Mouse (Mus musculus) ovary, postnatal 10 days (tissue): Measurements from ENCODE around the gene Rbks.
"Not testable (repeated sequence)": the region's sequence is repeated elsewhere in the genome, so short reads cannot be mapped to it uniquely, and the experiment has no call there.

Experiments
- DNase-seq: peaks from one replicate; pipeline ENCODE4 v3.0.0; 2022; ENCODE audit warnings: low spot score

Rbks gene

GRCm38 (mm10) chr5:31627117-31627516, 70.3 kb downstream of the Rbks start:
- no peak for DNase-seq

- no peak for DNase-seq
Measured at GRCm38 (mm10) chr5:31620326-31620725, 77.1 kb downstream of the Rbks start.

GRCm38 (mm10) chr5:31614339-31615025, 82.9 kb downstream of the Rbks start:
- no peak for DNase-seq

GRCm38 (mm10) chr5:31613852-31614286, 83.6 kb downstream of the Rbks start:
- peak; percentile 67 for DNase-seq

GRCm38 (mm10) chr5:31611186-31611585, 86.2 kb downstream of the Rbks start:
- DNase-seq, result no peak

- DNase-seq, result no peak
Measured at GRCm38 (mm10) chr5:31610376-31611086, 86.9 kb downstream of the Rbks start.

DNA sequence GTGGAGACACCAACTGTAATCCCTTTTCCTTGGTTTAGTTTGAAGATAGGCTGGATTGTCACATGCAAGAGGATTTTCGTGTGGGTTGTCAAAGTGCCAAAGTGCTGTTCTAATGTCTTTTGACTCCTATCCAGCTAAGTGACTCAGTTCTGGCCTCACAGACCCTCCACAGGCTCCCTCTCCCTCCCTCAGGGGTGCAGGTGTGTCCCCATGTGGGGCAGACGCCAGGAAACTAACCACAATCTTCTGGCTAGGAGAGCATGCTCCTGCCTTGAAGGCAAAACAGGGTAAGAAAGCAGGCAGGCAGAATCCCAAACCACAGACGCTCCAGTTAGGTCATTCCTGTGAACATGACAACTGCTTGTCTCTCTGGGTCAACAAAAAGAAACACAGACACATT, 91.3 kb downstream of the Rbks start:
- no peak for DNase-seq

GRCm38 (mm10) chr5:31603766-31604165, 93.7 kb downstream of the Rbks start:
- no peak for DNase-seq

DNA sequence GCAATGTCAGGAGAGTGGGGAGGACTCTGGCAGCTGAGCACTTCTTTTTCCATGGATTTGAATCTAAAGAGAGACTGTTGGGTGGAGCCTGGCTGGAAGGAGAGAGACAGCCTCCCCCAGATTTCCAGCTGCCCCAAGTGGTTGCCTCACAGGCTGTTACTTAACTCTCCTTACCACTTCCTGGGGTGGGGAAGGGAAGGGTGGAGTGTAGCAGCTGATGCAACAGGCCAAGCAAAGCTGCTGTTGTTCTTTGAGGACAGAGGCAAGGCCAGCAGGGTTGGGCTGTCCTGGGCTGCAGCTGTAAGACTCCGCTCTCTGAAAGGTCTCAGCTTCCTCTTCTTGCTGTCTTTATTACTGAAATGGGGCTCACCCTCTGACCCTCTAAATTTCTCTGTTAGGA, 95.0 kb downstream of the Rbks start:
- DNase-seq, result no peak

GRCm38 (mm10) chr5:31601162-31601722, 96.2 kb downstream of the Rbks start:
- DNase-seq, result no peak

- no peak for DNase-seq
Measured at GRCm38 (mm10) chr5:31599161-31599560, 98.3 kb downstream of the Rbks start.

DNA sequence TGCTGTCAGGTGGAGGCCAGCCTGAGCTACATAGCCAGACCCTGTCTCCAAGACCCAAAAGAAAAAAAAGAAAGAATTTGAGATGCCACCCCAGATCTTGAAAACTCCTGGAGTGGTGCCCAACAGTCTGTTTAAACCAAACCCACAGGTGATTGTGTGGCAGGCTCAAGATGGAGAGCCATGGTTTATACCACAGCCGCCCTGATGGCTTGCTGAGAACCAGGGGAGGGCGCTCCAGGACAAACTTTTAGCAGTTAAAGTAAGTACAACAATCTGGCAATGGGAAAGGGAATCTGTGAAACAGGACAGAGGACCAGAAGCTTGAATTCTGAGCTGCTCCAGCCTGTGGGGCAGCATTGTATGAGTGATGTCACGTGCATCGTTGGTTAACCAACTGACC, 98.8 kb downstream of the Rbks start:
- DNase-seq, result no peak

- DNase-seq, result no peak
Measured at GRCm38 (mm10) chr5:31598121-31598520, 99.3 kb downstream of the Rbks start.

DNA sequence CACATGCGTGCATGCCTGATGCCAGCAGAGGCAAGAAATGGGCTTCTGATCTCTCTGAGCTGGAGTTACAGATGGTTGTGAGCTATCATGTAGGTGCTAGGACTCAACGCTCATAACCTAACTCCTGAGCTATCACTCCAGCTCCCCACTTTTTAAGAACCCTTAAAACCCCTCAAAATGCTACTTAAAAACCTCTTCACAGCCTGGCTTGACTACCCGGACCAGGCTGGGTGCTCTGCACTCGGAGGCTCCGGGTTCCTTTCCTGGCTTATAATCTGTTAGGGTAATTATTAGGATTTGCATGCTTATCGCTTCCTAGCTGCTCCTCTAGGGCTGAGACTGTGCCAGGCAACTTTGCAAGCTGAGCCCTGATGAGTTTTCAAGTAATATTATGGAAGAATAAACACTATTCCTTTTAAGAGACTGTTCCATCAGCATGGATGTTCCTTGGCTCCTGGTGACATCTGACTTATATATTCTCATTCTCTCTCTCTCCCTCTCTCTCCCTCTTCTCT, 99.9 kb downstream of the Rbks start:
- DNase-seq, result no peak

DNA sequence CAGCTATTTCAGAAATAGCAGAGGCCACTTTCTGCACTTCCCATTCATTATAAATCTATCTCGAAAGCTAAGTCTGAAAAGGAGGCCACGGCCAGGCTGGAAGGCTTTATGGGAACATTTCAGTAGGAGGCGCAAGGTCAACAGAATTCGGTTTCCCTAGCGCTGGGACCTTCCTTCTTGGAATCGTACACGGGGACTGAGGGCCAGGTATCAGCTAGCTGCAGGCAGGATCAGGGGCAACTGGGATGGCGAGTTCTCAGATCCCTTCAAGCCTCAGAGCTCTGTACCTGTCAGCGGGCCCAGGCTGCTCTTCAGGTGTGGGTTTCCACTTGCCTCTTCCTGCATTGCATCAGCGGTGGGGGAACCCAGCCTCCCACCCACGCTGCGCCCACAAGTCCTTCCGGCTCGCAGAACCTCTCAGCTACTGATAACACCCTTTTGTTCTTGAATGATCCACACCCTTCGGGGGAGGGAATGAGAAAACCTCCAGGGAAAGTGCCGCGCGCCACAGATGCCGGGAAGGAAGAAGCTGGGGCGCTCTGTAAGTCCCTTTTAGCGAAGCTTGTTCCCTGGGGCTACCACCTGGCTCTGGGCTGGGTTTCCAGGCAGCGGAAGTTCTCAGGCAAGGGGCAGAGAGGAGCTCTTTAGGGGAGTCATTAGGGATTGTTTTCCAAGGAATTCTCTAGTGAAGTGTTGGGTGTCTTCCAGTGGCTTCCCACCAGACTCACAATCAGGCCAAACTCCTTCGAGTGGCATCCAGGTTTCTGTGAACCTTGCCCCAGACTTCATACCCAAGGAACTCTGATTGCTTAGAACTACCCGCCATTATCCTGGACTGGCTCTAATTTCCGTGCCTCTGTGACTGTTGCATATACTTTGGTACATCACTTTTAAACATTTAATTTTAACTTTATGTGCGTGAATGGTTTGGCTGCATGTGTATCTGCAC, 100.7 kb downstream of the Rbks start, which contains the start of gene Mrpl33:
TSS of gene Mrpl33 (plus strand) at position 455 of the 949 bp plus-strand sequence.
- no peak for DNase-seq

GRCm38 (mm10) chr5:31595868-31596267, 101.6 kb downstream of the Rbks start:
- no peak for DNase-seq

DNA sequence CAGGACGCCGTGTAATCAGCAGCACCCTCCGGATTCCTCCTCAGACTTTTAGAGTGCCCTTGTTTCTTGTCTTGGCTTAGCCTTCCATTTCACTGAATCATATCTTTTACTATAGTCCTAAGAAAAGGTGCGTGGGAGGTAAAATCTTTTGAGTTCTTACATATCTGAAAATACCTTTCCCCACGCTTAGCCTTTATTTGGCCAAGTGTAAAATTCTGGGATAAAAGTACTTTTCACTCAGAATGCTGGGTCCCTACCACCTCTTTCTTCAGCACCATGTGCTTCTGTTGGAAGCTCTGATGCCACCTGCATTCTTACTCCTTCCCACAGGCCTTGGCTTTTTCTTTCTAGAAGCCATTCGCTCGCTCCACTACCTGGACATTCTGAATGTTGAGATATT, 106.3 kb downstream of the Rbks start:
- DNase-seq, result no peak

DNA sequence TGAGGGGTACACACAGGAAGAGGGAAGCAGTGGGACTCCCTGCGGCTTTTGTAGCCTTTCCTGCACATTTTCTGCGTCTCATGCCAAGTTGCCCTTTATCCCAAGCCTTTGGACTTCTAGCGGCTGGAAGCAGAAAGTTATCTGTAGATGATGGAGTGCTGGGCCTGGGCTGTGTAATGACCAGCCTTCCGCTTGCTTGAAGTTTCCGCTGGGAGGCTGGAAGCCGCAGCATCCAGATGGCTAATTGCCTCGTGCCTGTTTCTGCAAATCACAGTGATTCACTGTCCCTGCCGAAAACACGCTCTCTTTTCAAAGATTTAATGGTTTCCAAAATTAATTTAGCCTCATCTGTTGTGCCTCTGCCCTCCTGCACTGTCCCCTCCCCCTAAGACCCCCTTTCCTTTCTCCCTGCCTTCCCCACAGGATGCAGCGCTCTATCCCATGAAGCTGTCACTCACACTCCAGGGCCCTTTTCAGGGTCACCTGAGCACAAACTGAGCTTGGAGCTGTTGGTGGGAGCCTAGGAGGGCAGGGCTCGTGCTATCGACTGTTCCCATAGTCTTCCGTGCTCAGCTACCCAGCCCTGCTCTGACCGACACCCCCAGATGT, 107.6 kb downstream of the Rbks start:
- DNase-seq, result no peak

DNA sequence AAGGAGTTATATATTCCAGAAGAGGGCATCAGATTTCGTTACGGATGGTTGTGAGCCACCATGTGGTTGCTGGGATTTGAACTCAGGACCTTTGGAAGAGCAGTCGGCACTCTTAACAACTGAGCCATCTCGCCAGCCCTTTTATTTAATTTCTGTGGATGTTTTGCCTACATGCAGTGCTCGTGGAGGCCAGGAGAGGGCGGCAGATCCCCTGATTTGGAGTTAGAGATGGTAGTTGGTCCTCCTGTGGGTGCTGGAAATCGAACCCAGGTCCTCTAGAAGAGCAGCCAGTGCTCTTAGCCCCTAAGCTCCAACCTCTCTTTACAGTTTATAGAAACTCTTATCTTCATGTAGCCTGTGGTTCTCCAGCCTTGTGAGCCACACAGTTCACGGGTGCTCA, 108.8 kb downstream of the Rbks start:
- not testable (repeated sequence) for DNase-seq

- DNase-seq, result no peak
Measured at GRCm38 (mm10) chr5:31588016-31588415, 109.4 kb downstream of the Rbks start.

GRCm38 (mm10) chr5:31585526-31585925, 111.9 kb downstream of the Rbks start:
- DNase-seq, result no peak
